Mouse (Mus musculus): Measurements from ENCODE around the gene Ak7.

The Ak7 gene

DNA sequence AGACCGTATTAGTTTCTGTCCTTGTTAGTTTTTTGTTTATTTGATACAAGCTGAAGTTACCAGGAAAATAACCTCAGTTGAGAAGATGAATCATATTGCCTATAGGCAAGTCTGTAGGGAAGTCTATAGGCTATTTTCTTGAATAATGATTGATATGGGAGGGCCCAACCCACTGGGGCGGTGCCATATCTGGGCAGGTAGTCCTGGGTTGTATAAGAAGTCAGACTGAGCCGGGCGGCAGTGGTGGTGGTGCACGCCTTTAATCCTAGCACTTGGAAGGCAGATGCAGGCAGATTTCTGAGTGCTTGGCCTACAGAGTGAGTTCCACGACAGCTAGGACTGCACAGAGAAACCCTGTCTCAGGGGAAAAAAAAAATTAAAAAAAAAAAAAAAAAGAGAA, 84.1 kb downstream of the Ak7 start:
- no peak for DNase-seq

DNA sequence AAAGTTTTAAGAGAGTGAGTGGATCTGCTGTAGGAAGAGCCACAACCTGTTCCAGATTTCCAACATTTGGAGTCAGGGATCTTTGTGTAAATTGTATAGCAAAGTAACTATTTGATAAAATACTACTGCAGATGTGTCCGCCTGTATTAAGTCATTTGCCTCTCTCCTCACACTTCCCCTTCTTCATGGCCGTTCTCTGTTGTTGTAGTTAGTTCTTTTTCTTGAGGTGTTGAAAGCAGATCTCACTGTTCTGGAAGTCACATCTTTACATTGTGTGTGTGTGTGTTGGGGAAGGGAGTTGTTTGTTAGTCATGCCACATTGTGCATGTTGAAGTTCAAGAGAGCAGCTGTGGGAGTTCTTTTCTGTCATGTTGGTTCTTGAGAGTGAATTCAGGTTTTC, 89.1 kb downstream of the Ak7 start:
- no peak for DNase-seq

DNA sequence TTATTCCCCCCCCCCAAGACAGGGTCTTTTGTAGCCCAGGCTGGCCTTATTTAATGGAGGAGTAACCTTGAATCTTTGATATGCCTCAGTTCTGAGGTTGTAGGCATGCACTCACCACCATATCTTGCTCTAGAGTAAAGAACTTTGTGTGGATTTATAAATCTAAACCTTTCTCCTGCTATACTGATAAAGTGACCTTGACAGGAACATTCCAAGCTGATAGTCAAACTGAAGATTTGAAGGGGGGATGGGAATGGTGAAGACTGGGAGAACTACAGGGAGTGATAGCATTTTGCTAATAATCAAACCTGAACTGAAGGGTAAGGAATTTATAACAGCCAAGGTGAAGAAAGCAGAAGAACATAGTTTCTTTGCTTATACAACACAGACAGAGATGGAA, 92.2 kb downstream of the Ak7 start:
- DNase-seq = no peak

DNA sequence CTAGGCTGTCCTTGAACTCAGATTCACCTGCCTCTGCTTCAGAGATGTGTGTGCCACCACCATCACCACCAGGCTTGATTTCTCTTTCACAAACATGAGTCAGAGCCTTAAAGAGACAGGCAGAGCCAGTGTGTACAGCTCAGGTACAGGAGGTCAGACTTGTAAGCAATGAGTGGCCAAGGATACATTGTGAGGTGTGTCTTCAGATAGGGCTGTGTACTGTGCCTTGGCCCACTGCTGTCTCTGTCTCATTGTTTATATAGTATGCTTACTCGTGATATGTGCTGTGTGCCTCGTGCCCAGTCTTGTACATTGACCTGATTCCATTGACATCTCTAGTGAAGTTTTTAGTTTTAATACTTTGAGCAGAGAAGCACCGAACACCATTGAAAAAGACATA, 100.0 kb downstream of the Ak7 start:
- DNase-seq = no peak

DNA sequence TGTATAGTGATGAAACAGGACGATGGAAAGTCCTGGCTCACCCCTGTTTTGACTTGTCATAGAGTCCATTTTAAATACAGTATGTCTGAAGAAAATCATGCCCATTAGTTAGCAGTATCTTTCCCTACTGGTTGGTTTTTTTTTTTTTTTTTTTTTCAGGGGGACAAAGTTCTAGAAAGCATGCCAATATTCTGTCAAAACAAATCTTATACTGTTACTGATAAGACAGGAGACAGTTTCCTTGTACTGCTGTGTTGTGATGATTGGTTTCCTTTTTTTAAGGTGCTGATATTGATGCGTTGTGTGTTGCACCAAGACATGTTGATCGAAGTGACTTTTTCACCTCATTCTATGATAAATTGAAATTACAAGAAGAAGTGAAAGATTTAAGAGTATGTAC, 100.4 kb downstream of the Ak7 start:
- DNase-seq = no peak

DNA sequence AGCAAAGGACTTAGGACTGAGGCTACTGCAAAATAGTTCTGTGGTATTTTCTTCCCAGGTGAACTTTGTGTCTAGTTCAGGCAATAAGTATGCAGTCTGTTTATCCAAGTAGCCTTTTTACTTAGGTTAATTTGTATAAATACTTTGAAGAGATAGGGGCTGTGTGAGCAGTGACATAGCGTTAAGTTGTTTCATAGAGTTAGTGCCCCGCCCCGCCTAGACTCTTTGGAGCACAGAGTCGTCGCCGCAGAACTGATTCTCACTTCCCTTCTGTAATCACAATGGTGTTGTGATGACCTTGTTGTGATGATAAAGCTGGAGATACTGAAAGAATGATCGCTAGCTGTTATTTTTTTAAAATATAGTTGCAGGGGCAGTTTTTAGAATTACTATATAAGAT, 101.6 kb downstream of the Ak7 start:
- DNase-seq = no peak

DNA sequence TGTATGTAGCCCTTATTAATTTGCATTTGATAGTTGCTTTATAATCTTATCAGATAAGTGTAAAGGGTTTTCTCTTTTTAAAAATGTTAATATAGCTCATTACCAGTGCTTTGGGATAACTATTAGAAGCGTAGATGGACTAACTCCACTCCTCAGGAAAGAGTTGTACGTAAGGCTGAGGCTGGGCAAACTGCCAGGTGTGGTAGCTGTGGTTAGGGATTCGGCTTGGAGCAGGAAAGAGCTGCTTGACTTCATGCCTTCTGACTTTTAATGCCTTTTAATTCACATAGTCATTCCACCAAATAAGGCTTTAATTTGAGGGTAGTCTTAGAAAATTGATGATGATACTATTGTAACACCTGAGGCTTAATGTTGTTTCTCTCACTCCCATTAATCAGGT, 103.2 kb downstream of the Ak7 start:
- DNase-seq = no peak

DNA sequence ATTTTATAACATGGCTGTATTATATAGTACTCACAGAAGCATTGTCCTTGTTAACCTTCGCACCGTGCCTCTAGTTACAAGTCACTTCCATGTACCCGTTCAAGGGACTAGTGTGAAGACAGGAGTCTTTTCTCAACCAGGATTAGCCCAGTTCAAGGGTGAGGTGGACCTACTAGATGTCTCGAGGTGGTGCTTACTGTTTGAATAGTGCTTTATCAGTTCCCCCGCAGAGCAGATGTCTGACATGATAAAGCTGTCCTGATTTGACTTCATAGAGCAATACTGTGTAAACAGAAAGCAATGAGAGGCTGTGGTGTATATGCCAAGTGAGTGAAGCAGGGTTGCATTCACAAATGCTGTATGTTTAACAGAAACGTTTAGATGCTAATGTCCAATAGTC, 104.8 kb downstream of the Ak7 start:
- DNase-seq = no peak

DNA sequence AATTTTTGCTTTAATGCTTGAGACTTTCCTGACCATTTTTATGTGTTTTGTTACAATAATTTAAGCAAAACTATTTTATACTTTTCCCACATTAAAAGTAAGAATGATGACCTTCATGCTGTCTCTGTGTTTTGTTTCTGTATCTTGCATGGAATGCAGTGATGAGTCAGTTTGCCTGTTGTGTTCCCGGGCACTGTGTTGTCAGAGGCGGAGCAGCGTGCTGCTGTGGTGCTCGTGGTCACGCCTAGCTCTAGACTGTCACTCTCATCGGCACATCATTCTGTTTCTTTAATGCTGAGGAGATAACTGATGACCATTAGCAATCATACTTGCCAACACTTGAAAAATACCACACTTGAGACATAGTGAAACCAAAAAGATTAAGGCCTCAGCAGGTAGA, 108.2 kb downstream of the Ak7 start:
- no peak for DNase-seq

DNA sequence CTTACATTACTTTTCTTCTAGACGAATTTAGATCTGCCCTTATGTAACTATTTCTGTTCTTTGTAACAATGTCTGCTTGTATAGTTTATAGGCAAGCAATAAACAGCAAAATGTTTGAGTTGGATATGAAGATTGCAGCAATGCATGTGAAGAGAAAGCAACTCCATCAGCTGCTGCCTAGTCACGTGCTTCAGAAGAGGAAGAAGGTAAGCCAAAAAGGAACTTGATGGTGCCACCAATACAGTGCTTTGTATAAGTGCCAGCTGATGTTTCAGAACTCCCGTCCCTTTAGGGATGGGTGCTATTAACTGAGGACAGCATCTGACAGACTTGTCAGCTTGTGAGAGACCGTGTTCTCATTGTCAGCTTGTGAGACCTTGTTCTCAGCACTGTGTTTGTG, 117.7 kb downstream of the Ak7 start:
- DNase-seq = no peak

DNA sequence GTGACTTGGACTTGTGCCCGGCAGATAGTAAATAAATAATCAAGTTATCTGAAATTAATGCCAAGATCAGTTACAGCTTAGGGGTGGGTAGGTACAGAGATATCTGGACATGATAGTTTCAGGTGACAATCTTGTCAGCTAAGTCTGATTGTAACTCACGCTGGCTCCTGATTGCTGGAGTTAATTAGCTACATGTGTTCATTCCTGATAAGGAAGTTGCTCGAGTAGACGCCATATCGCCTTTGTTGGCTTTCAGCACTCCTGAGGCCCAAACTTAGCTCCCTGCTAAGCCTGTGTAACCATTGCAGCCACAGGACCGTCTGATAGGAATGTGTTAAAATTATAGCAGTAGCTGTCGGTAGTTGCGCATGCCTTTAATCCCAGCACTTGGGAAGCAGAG, 119.0 kb downstream of the Ak7 start:
- no peak for DNase-seq

DNA sequence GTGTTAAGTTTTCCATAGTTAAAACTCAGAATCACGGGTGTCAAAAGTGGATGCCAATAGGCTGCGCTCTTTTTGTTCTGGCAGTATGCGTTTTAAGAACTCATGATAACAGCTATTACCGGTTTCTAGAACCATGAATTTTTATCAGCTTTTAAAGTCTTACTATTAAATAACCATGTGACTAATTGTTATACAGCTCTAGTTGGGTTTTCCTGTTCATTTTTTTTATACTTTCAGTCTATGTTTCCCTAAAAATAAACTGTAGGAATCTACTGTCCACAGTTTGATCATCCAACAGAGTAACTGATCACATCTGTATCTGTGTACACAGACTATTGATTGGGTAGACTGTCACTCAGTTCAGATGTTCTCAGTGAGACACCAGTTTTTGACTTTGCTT, 119.5 kb downstream of the Ak7 start:
- no peak for DNase-seq
